Mouse (Mus musculus) heart, adult 2 months (tissue): ENCODE results near the gene Asap2.

Experiments
- CTCF ChIP-seq: fragments of 200-600 bp; IDR thresholded peaks from 2 replicates; pipeline ENCODE4 v1.8.1; 2022; ENCODE audit warnings: antibody characterized with exemption, mild to moderate bottlenecking, moderate library complexity
- EP300 ChIP-seq: fragments of 200-500 bp; IDR thresholded peaks from 2 replicates; pipeline ENCODE4 v1.6.1; 2011; ENCODE audit warnings: low read depth, low read length, control low read depth; ENCODE audit not compliant: insufficient read depth
- POLR2A ChIP-seq: fragments of 200-500 bp; IDR thresholded peaks from 2 replicates; pipeline ENCODE4 v1.6.1; 2011; ENCODE audit warnings: mild to moderate bottlenecking, low read depth, low read length, control low read depth; ENCODE audit not compliant: insufficient read depth

DNA sequence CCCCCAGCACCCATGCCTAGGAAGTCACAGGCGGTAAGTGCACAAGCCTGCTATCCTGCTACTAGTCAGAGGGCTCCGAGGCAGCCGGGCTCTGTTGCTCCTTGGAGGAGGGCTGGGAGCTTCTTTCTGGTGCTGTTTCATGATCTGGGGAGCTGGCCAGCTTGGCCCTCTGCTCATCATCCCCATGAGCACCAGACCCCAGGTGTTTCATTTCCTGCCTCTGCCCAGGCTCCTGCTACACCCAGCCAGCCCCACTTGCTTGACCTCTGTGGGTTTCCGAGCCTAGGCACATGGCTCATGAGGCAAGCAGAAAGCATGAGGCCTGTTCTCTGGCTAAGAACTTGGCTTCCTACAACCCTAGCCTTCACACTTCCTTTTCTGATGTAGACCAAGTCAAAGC, 275.2 kb downstream of the Asap2 start:
- TF ChIP-seq CTCF (no peak), POLR2A (no peak), EP300 (no peak)
